Mouse (Mus musculus) liver, embryonic 15.5 days (tissue): ENCODE measurements around the gene Zfp512b. TPM values are rescaled to one million over a fixed set of nuclear protein-coding genes. Genes with fewer than 3 reads are reported as not detected.

Experiments
- ATAC-seq: fragments of 200-750 bp; cut with Nextera tagmentation; 2 replicates; pipeline ENCODE4 v1.8.0; 2017; ENCODE audit warnings: moderate number of reproducible peaks, mild to moderate bottlenecking, moderate library complexity; ENCODE audit not compliant: insufficient read depth
- H3K27ac ChIP-seq: fragments of 300-500 bp; sonication (generic); replicated peaks from 2 replicates; pipeline ENCODE4 v1.5.1; 2015; ENCODE audit warnings: mild to moderate bottlenecking, inconsistent platforms
- H3K27me3 ChIP-seq: fragments of 300-500 bp; sonication (generic); 2 replicates; pipeline ENCODE4 v1.6.1; 2015; ENCODE audit warnings: mild to moderate bottlenecking, inconsistent platforms
- H3K36me3 ChIP-seq: fragments of 300-500 bp; sonication (generic); replicated peaks from 2 replicates; pipeline ENCODE4 v1.6.1; 2015; ENCODE audit warnings: moderate library complexity, mild to moderate bottlenecking, inconsistent platforms
- H3K4me1 ChIP-seq: fragments of 300-500 bp; sonication (generic); replicated peaks from 2 replicates; pipeline ENCODE4 v1.6.1; 2015; ENCODE audit warnings: inconsistent platforms
- H3K4me2 ChIP-seq: fragments of 300-500 bp; sonication (generic); 2 replicates; pipeline ENCODE4 v1.6.1; 2015; ENCODE audit warnings: moderate library complexity, mild to moderate bottlenecking, inconsistent platforms
- H3K4me3 ChIP-seq: fragments of 300-500 bp; sonication (generic); replicated peaks from 2 replicates; pipeline ENCODE4 v1.5.1; 2015; ENCODE audit warnings: mild to moderate bottlenecking, inconsistent platforms
- H3K9ac ChIP-seq: fragments of 300-500 bp; sonication (generic); 2 replicates; pipeline ENCODE4 v1.6.1; 2015; ENCODE audit warnings: moderate library complexity, mild to moderate bottlenecking, inconsistent platforms
- H3K9me3 ChIP-seq: fragments of 300-500 bp; sonication (generic); replicated peaks from 2 replicates; pipeline ENCODE4 v1.6.1; 2016; ENCODE audit warnings: inconsistent platforms
- WGBS: fragments of 180-500 bp; shearing (Covaris S2); methylation state at CpG from one replicate; pipeline ENCODE4 v1.1.7; 2015; ENCODE audit warnings: mixed read lengths; ENCODE audit not compliant: insufficient replicate concordance; 5-methylcytosine and 5-hydroxymethylcytosine counted together
- polyA plus RNA-seq: library from polyadenylated mRNA; unstranded; fragments of >200 nt; fragmentation: Nextera tagmentation; extraction: Ambion mirVana; gene quantifications from 2 replicates; pipeline ENCODE4 v1.2.1, GENCODE M21; 2015

Zfp512b gene
- polyA plus RNA-seq, 1 experiment from 2014 or later: 9.3 TPM

DNA sequence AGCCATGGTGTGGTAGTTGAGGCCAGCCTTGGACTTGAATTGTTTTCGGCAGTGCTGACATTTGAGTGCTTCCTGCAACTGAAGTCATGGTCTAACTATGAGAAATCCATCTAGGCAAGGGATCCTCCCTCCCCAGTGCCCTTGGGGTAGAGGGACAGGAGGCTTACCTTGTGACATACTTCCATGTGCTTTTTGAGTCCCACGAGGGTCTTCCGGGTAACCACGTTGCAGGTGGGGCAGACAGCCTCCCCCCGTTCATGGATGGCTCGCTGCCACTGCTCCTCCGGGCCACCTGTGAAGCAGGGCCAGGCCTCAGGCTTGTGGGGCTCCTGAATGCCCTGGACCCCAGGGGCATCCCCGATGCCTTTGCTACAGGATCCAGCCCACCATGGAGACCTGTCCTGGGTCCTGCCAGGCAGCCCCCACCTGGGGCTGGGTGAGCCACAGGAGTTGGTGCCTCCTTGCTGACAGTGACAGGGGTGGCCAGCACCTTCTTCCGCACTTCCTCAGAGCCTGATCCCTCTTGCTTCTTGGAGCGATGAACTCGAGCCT is 4.3 kb downstream of the Zfp512b start:
- no peak overlapping the region for H3K4me3 ChIP-seq
- no peak for ATAC-seq
- no peak overlapping the region for H3K9ac ChIP-seq
- H3K9me3 ChIP-seq: no peaks in the 10 kb centered on the region
- H3K36me3 ChIP-seq: peaks cover 58% of the 10 kb centered on the region
- H3K4me1 ChIP-seq: peaks cover 36% of the 10 kb centered on the region
- no peak overlapping the region for H3K4me2 ChIP-seq
- no peaks in the 10 kb centered on the region for H3K27me3 ChIP-seq
- no peak overlapping the region for H3K27ac ChIP-seq
- 83% methylated on average over 11 of the region's 11 CpGs for WGBS

DNA sequence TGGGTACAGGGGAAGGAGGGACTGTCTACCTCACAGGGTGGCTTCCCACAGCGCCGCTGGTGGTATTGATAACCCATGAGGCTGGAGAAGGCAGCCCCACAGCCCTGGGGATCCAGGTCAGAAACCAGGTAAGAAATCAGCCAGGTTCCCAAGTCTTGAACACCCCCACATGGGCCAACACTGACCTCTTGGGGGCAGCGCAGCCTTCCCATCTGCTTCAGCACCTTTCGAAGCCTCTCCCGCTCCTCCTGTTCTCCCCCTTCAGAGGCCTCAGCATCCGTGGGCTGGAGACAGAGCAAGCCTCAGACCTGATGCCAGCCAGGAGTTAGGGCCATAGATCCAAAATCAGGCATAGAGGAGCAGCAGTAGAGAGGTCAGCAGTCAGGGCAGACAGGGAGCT is 4.8 kb downstream of the Zfp512b start:
- H3K27ac ChIP-seq: no peak overlapping the region
- peaks cover 58% of the 10 kb centered on the region for H3K36me3 ChIP-seq
- H3K4me2 ChIP-seq: no peak overlapping the region
- H3K27me3 ChIP-seq: no peaks in the 10 kb centered on the region
- 72% methylated on average over 6 of the region's 6 CpGs for WGBS
- no peak for ATAC-seq
- no peak overlapping the region for H3K4me3 ChIP-seq
- no peak overlapping the region for H3K9ac ChIP-seq
- no peaks in the 10 kb centered on the region for H3K9me3 ChIP-seq
- peaks cover 31% of the 10 kb centered on the region for H3K4me1 ChIP-seq

DNA sequence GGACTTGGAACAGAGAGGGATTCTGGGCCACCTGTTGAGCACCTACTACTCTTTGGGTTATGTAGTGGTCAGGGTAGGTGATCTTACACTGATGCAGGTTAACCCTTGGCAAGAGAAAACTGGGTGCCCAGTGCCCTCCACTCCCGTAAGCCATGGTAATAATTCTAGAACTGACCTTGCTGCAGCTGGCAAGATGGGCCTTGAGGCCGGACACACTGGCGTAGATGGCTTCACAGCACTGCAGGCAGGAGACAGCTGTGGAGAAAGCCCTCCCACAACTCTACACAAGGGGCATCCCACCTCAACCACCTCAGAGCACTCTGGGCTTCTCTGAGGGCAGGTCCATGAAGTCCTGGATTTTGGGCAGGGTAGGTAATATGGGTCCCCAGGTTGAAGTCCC is 6.5 kb downstream of the Zfp512b start:
- Histone ChIP-seq H3K4me2 (no peak overlapping the region), H3K4me1 (peaks cover 29% of the 10 kb centered on the region), H3K36me3 (peaks cover 58% of the 10 kb centered on the region), H3K27ac (no peak overlapping the region), H3K4me3 (no peak overlapping the region), H3K27me3 (no peaks in the 10 kb centered on the region), H3K9ac (no peak overlapping the region), H3K9me3 (no peaks in the 10 kb centered on the region)
- WGBS: 83% methylated on average over 3 of the region's 3 CpGs
- ATAC-seq: no peak

DNA sequence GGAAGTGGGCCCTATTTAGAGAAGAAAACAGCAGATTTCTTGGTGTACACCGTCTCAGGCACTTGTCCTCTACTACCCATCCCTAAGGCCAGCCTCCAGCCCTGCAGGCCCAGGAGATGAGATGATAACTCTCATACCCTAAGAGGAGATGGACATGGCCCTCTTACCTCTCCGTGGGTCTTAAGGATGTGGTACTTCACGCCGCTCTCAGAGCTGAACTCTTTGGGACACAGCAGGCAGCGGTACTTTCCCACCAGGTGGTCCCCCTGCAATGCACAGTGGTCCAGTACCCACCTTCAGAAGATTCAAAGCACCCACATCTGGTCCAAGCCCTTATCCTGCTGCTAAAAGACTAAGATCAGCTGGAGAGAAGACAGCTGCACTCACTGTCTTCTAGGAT is 7.1 kb downstream of the Zfp512b start:
- Histone ChIP-seq H3K27ac (no peak overlapping the region), H3K4me1 (peaks cover 28% of the 10 kb centered on the region), H3K4me2 (no peak overlapping the region), H3K9ac (no peak overlapping the region), H3K4me3 (no peak overlapping the region), H3K36me3 (peaks cover 56% of the 10 kb centered on the region), H3K9me3 (no peaks in the 10 kb centered on the region), H3K27me3 (no peaks in the 10 kb centered on the region)
- 65% methylated on average over 5 of the region's 5 CpGs for WGBS
- no peak for ATAC-seq

DNA sequence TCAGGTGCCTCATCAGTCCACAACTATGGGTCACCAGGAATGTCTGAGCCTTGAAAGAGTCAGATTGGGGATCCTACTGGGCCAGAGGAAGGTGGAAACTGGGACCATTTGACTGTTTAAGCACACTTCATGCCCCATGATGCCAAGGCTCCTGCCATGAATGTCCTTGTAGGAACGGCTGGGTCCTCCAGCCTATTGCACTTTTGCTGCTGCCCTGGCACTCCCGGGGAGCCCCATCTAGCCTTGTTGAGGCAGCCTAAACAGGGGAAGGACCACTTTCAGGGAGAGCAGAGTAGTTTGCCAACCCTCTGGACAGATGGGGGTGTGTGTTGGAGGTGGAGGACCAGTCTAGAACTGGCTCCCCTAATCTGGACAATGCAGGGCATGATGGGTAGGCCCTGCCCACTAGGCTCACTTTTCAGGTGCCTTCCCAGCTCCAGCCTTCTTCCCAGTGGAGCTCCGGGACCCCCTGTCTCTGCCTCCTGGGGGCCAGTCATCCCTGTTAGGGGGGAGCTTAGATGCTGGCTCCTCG is 8.1 kb downstream of the Zfp512b start, which contains the start of gene Uckl1:
TSS of gene Uckl1 (minus strand) at position 482 of the 532 bp plus-strand sequence.
- Histone ChIP-seq H3K9ac (no peak within 1 kb of the TSS), H3K4me1 (peaks cover 30% of the 10 kb centered on the region), H3K36me3 (peaks cover 46% of the 10 kb centered on the region), H3K27me3 (no peaks in the 10 kb centered on the region), H3K4me3 (no peak within 1 kb of the TSS), H3K27ac (no peak within 1 kb of the TSS), H3K9me3 (no peaks in the 10 kb centered on the region), H3K4me2 (no peak within 1 kb of the TSS)
- ATAC-seq: no peak
- 70% methylated on average over 4 of the region's 4 CpGs for WGBS

DNA sequence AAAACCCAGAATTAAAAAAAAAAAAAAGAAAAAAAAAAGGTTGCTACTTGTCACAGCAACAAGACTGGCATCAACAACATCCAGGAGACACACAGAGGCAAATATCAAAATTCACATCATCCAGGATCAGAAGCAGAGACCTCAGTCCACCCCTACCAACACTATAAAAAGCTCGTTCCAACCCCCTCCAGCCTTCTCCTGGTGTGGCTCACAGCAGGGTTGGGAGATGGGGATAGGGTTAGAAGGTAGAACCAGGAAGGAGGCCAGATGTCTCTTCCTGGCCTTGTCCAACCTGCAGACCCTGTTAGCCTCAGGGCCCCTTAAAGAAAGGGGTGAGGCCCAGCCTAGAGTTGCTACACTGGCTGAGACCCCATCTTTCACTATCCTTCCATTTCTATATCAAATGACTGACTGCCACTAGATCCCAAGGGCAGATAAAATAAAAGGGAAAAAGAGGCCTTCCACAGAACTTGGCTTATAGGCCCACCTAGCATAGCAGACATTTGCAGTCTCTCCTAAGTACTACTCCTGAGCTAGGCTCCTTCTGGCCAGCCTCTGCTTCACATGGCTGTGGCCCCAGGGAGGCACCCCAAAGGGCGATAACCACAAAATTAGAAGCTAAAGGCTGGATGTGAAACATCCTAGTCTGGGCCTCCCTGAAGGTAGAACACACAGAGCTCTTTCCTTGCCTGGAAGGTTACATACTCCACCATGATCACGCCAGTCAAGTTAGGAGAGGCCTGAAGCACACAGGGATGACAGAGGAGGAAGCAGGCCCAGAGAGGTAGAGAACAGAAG is 8.9 kb downstream of the Zfp512b start:
- no peak overlapping the region for H3K4me3 ChIP-seq
- ATAC-seq: no peak
- no peak overlapping the region for H3K27ac ChIP-seq
- H3K36me3 ChIP-seq: peaks cover 38% of the 10 kb centered on the region
- H3K9me3 ChIP-seq: no peaks in the 10 kb centered on the region
- no peak overlapping the region for H3K4me2 ChIP-seq
- peaks cover 38% of the 10 kb centered on the region for H3K4me1 ChIP-seq
- H3K9ac ChIP-seq: no peak overlapping the region
- H3K27me3 ChIP-seq: no peaks in the 10 kb centered on the region
- WGBS: 58% methylated on average over 3 of the region's 3 CpGs

DNA sequence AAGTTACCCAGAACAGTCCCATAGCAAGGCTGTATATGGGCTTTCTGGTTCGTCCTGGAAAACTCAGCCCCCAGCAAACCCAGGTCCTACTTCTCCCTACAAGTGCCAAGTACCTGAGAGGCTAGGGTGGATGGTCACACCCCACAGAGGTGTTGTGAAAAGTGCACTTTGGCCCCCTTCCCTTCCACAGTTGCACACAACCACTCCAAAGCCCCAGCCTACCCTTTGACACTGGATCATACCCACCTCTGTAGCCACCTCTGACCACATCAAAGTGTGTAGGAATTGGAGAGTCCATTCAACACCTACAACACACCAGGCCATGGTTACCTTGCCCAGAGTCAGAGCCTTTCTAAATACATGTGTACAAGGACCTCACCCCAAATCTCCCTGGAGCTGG is 9.7 kb downstream of the Zfp512b start:
- Histone ChIP-seq H3K9ac (no peak overlapping the region), H3K27me3 (no peaks in the 10 kb centered on the region), H3K4me3 (no peak overlapping the region), H3K27ac (peak overlapping the region; percentile 94; the same call in 1 of the 2 replicates), H3K4me1 (peaks cover 45% of the 10 kb centered on the region), H3K9me3 (no peaks in the 10 kb centered on the region), H3K4me2 (no peak overlapping the region), H3K36me3 (peaks cover 30% of the 10 kb centered on the region)
- no peak for ATAC-seq
- WGBS: 63% methylated on average over 1 of the region's 1 CpGs

DNA sequence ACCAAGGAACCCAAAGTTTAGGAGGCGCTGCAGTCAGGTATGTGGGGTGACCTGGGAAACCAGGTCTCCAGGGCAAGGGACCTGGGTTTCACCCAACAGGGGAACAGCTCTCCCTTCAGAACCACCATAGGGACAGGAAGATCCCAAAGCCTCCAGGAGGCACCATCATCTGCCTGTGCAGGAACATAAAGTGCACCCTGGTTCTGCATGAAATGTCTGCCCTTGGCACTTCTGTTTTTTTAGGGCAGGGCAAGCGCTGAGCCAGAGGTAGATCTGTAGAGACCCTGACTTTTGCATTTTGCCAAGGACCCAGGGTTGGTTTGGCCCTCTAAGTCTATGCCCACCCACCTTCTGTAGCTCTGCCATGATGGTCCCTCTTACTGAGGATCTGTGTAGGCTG is 10.2 kb downstream of the Zfp512b start:
- peak overlapping the region; percentile 98 for H3K4me2 ChIP-seq
- WGBS: 76% methylated on average over 2 of the region's 2 CpGs
- peaks cover 51% of the 10 kb centered on the region for H3K4me1 ChIP-seq
- no peaks in the 10 kb centered on the region for H3K9me3 ChIP-seq
- H3K36me3 ChIP-seq: peaks cover 26% of the 10 kb centered on the region
- ATAC-seq: no peak
- no peaks in the 10 kb centered on the region for H3K27me3 ChIP-seq
- H3K27ac ChIP-seq: peak overlapping the region; percentile 94
- peak overlapping the region; percentile 77 for H3K4me3 ChIP-seq
- no peak overlapping the region for H3K9ac ChIP-seq

DNA sequence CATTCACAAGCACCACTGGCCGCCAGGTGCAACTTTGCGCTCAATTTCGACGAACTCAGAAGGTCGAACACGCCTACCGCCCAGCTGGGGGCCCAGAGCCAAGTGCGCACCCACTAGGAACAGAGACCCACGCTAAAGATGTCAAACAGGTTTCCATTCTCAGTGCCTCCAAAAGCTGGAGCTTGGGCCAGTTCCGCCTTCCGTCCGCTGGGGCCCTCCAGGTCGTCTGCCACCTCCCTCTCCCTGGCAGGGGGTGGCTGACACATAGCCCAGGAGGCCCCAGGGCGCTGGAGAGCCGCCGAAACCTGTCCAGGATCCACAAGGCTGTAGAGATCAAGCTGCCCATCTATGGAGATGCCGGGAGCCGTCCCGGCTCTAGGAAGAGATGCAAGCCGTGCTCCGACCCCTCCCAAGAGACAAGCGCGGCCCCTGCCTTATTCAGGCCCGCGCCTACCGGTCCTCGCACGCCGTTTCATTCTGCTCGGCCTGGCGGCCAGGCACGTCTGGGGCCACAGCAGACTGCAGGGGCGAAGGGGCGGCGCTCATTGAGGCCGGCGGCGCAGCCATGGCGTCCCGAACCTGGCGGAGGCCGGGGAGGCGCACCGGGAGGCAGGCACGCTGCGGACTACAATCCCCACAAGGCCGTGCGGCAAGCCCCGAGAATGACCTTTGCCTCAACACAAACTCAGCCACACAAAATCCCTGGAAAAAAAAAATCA is 11.0 kb downstream of the Zfp512b start:
- Histone ChIP-seq H3K27ac (peak overlapping the region; percentile 94), H3K4me1 (peaks cover 59% of the 10 kb centered on the region), H3K4me3 (peak overlapping the region; percentile 77), H3K9me3 (no peaks in the 10 kb centered on the region), H3K9ac (peak overlapping the region; percentile 76), H3K4me2 (peak overlapping the region; percentile 98), H3K27me3 (no peaks in the 10 kb centered on the region), H3K36me3 (peaks cover 18% of the 10 kb centered on the region)
- ATAC-seq: peak; percentile 72
- WGBS: under 1% methylated on average over 49 of the region's 49 CpGs

DNA sequence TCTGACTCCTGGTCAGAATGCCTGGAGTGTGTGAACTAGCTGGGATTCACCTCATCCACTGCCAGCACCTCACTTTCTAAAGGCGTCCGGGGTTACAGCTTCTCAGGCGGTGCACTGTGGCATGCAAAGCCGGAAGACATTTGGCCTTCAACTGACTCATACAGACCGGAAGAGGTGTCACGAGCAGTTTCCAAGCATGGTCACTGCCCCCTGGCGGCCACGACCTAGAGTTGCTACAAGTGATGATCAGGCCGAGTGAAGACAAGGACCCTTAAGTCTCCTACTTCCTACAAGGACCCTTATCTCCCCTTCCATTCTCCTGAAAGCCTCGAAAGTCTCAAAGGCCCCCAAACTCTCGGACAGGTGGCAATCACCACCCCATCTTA is 11.6 kb downstream of the Zfp512b start:
- Histone ChIP-seq H3K4me2 (peak overlapping the region; percentile 98), H3K36me3 (peaks cover 13% of the 10 kb centered on the region), H3K9ac (peak overlapping the region; percentile 76), H3K9me3 (no peaks in the 10 kb centered on the region), H3K27ac (peak overlapping the region; percentile 94), H3K4me1 (peaks cover 65% of the 10 kb centered on the region), H3K4me3 (peak overlapping the region; percentile 77), H3K27me3 (no peaks in the 10 kb centered on the region)
- under 1% methylated on average over 11 of the region's 11 CpGs for WGBS
- ATAC-seq: peak; percentile 74
